Mouse (Mus musculus): Measurements from ENCODE around the gene Ankrd44. TPM values are rescaled to one million over a fixed set of nuclear protein-coding genes. Genes with fewer than 3 reads are reported as not detected.

The Ankrd44 gene
- polyA plus RNA-seq, 1 experiment: 4.6 TPM

DNA sequence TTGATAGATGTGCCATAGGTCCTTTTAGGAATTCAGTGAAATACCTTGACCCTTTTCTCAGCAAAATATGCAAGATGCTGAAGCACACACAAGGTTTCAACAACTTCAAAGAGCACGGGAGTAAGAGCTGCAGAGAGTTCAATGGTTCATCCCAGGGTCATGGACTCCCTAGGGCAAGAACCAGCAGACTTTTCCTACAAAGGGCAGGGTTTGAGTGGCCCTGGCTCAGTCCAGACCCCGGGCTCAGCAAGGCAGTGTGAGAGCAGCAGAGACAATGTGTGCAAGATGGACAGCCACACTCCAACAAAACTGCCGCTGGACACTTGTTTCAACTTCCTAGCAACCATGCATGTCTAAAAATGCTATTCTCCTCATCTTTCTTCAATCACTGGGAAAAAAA is 98.8 kb downstream of the Ankrd44 start:
- H3ac ChIP-seq (ENCODE audit: control insufficient read depth, insufficient read length): no peak overlapping the region
- no peaks in the 10 kb centered on the region for H3K79me2 ChIP-seq (ENCODE audit: control insufficient read depth, insufficient read depth)
- no peaks in the 10 kb centered on the region for H3K36me3 ChIP-seq (ENCODE audit: control insufficient read depth, insufficient read depth)
- H3K4me2 ChIP-seq (ENCODE audit: low read depth): no peak overlapping the region
- TF ChIP-seq POLR2A (IDR thresholded peaks at IDR 0.05; ENCODE audit: insufficient read length, low read depth) (no peak), MYOD1 (IDR thresholded peaks at IDR 0.05; ENCODE audit: control insufficient read depth in 1 of 3, insufficient read length in 2 of 3, low read depth in 2 of 3) (no peak), E2F4 (IDR thresholded peaks at IDR 0.05; ENCODE audit: insufficient read depth) (no peak), MYOG (IDR thresholded peaks at IDR 0.05; ENCODE audit: control insufficient read depth in 1 of 3, insufficient read depth in 1 of 3, insufficient read length in 2 of 3, low read depth in 2 of 3) (no peak), TCF3 (IDR thresholded peaks at IDR 0.05; ENCODE audit: insufficient read length, low read depth) (no peak), POLR2AphosphoS2 (IDR thresholded peaks at IDR 0.05; ENCODE audit: insufficient read length, low read depth) (no peak), CEBPB (IDR thresholded peaks at IDR 0.05; ENCODE audit: insufficient read depth, poor library complexity, severe bottlenecking) (no peak), MAX (IDR thresholded peaks at IDR 0.05; ENCODE audit: low read depth) (no peak), SRF (IDR thresholded peaks at IDR 0.05; ENCODE audit: control insufficient read depth, insufficient read length, low read depth) (no peak), TCF12 (IDR thresholded peaks at IDR 0.05; ENCODE audit: insufficient read depth, poor library complexity, severe bottlenecking) (no peak), REST (IDR thresholded peaks at IDR 0.05; ENCODE audit: insufficient read depth, insufficient read length) (no peak), USF1 (IDR thresholded peaks at IDR 0.05; ENCODE audit: low read depth) (no peak)
- no peaks in the 10 kb centered on the region for H3K27me3 ChIP-seq (ENCODE audit: control insufficient read depth, insufficient read depth, insufficient read length)
- no peak overlapping the region for H3K4me3 ChIP-seq

DNA sequence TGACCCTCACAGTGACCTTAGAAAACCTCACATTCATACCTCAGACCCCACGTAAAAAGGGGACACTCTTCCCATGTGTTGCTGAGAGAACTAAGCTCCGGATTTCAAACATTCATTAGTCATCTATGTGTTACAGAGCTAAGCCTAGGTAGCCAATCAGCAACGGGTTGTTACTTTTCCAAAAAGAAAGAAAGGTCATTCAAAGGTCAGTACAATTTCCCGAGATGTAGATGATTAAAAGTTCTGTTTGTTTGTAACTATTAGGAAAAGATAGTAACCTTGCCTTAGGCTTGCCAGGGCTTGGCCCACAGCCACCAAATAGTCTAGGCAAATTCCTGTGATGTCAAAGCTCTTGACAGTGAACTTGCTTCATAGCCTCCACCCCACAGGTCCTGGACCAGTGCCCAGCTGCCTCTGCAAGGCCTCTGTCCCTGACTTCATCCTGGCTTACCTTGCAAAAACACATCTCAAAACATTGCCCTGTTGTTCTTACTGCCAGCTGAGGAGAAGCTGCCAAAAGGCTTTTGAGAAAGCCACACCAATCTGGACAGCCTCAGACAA is 99.7 kb downstream of the Ankrd44 start:
- TF ChIP-seq REST (IDR thresholded peaks at IDR 0.05; ENCODE audit: insufficient read depth, insufficient read length) (no peak), TCF12 (IDR thresholded peaks at IDR 0.05; ENCODE audit: insufficient read depth, poor library complexity, severe bottlenecking) (no peak), MYOD1 (IDR thresholded peaks at IDR 0.05; ENCODE audit: control insufficient read depth in 1 of 3, insufficient read length in 2 of 3, low read depth in 2 of 3) (no peak)
- Histone ChIP-seq H3ac (ENCODE audit: control insufficient read depth, insufficient read length) (no peak overlapping the region), H3K4me2 (ENCODE audit: low read depth) (no peak overlapping the region)

DNA sequence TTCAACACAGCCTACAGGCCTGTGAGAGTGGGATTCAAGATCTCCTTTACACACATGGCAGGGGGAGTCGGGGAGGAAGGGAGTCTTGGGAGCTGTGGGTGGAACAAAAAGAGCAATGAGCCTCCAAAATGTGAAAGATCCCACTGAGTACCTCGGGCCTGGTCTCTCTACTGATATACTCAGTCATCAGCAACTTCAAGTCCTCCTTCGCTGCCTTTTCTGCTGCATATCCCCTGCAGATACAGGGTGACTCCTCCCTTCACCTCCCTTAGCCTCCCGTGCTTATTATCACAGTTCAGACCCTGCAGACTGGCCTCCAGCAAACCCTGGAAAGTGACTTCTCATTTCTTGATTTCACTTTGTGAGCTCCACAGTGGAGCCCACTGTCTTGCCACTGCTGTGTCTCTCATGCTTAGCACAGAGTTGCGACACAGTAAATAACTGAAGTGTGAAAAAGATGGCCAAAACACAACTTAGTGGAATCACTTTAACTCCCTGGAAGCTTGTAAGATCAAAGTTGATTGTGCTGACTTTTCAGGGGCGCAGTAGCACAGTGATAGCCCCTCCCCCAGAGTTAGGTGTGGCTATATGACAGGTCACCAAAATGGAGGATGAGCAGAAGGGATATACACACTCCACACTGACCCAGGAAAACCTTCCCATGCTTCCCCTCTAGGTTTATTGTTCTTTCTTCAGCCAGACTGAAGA is 100.3 kb downstream of the Ankrd44 start:
- Histone ChIP-seq H3ac (ENCODE audit: control insufficient read depth, insufficient read length) (no peak overlapping the region), H3K4me2 (ENCODE audit: low read depth) (no peak overlapping the region), H3K27me3 (ENCODE audit: control insufficient read depth, insufficient read depth, insufficient read length) (no peaks in the 10 kb centered on the region), H3K36me3 (ENCODE audit: control insufficient read depth, insufficient read depth) (no peaks in the 10 kb centered on the region), H3K79me2 (ENCODE audit: control insufficient read depth, insufficient read depth) (no peaks in the 10 kb centered on the region), H3K4me3 (no peak overlapping the region)
- TF ChIP-seq MAX (IDR thresholded peaks at IDR 0.05; ENCODE audit: low read depth) (no peak), SRF (IDR thresholded peaks at IDR 0.05; ENCODE audit: control insufficient read depth, insufficient read length, low read depth) (no peak), MYOD1 (IDR thresholded peaks at IDR 0.05; ENCODE audit: control insufficient read depth in 1 of 3, insufficient read length in 2 of 3, low read depth in 2 of 3) (no peak), E2F4 (IDR thresholded peaks at IDR 0.05; ENCODE audit: insufficient read depth) (no peak), TCF12 (IDR thresholded peaks at IDR 0.05; ENCODE audit: insufficient read depth, poor library complexity, severe bottlenecking) (no peak)

More for the DNA sequence above, 99.7 kb downstream of the Ankrd44 start:
- Histone ChIP-seq H3K36me3 (ENCODE audit: control insufficient read depth, insufficient read depth) (no peaks in the 10 kb centered on the region), H3K79me2 (ENCODE audit: control insufficient read depth, insufficient read depth) (no peaks in the 10 kb centered on the region), H3K4me3 (no peak overlapping the region), H3K27me3 (ENCODE audit: control insufficient read depth, insufficient read depth, insufficient read length) (no peaks in the 10 kb centered on the region)

- no peaks in the 10 kb centered on the region for H3K27me3 ChIP-seq (ENCODE audit: control insufficient read depth, insufficient read depth, insufficient read length)
- H3ac ChIP-seq (ENCODE audit: control insufficient read depth, insufficient read length): no peak overlapping the region
- H3K4me2 ChIP-seq (ENCODE audit: low read depth): no peak overlapping the region
- no peaks in the 10 kb centered on the region for H3K36me3 ChIP-seq (ENCODE audit: control insufficient read depth, insufficient read depth)
- no peaks in the 10 kb centered on the region for H3K79me2 ChIP-seq (ENCODE audit: control insufficient read depth, insufficient read depth)
- TF ChIP-seq E2F4 (IDR thresholded peaks at IDR 0.05; ENCODE audit: insufficient read depth) (no peak), REST (IDR thresholded peaks at IDR 0.05; ENCODE audit: insufficient read depth, insufficient read length) (no peak), MAX (IDR thresholded peaks at IDR 0.05; ENCODE audit: low read depth) (no peak), MYOG (IDR thresholded peaks at IDR 0.05; ENCODE audit: control insufficient read depth in 1 of 3, insufficient read depth in 1 of 3, insufficient read length in 2 of 3, low read depth in 2 of 3) (no peak), TCF3 (IDR thresholded peaks at IDR 0.05; ENCODE audit: insufficient read length, low read depth) (no peak), POLR2AphosphoS2 (IDR thresholded peaks at IDR 0.05; ENCODE audit: insufficient read length, low read depth) (no peak), USF1 (IDR thresholded peaks at IDR 0.05; ENCODE audit: low read depth) (no peak)
- no peak overlapping the region for H3K4me3 ChIP-seq
Observed at GRCm38 (mm10) chr1:54824106-54824808, 101.9 kb downstream of the Ankrd44 start.

- H3ac ChIP-seq (ENCODE audit: control insufficient read depth, insufficient read length): no peak overlapping the region
- no peak overlapping the region for H3K4me2 ChIP-seq (ENCODE audit: low read depth)
- no peaks in the 10 kb centered on the region for H3K27me3 ChIP-seq (ENCODE audit: control insufficient read depth, insufficient read depth, insufficient read length)
- H3K4me3 ChIP-seq: no peak overlapping the region
- no peaks in the 10 kb centered on the region for H3K36me3 ChIP-seq (ENCODE audit: control insufficient read depth, insufficient read depth)
- no peak for TF ChIP-seq TCF3 (IDR thresholded peaks at IDR 0.05; ENCODE audit: insufficient read length, low read depth)
- TF ChIP-seq E2F4 (IDR thresholded peaks at IDR 0.05; ENCODE audit: insufficient read depth): no peak
- TF ChIP-seq MYOD1 (IDR thresholded peaks at IDR 0.05; ENCODE audit: control insufficient read depth in 1 of 3, insufficient read length in 2 of 3, low read depth in 2 of 3): peak in 1 of 3 experiments; percentile 47
- TF ChIP-seq POLR2AphosphoS2 (IDR thresholded peaks at IDR 0.05; ENCODE audit: insufficient read length, low read depth): no peak
- TF ChIP-seq MYOG (IDR thresholded peaks at IDR 0.05; ENCODE audit: control insufficient read depth in 1 of 3, insufficient read depth in 1 of 3, insufficient read length in 2 of 3, low read depth in 2 of 3): peak in 1 of 3 experiments; percentile 18
- H3K79me2 ChIP-seq (ENCODE audit: control insufficient read depth, insufficient read depth): no peaks in the 10 kb centered on the region
Observed at GRCm38 (mm10) chr1:54821797-54822196, 104.4 kb downstream of the Ankrd44 start.

Measured in myocyte (in vitro differentiated cells).